Mouse (Mus musculus) central nervous system, embryonic 14 days (tissue): ENCODE results near the gene Carnmt1. TPM values are rescaled to one million over a fixed set of nuclear protein-coding genes. Genes with fewer than 3 reads are reported as not detected.

Source experiments
- polyA plus RNA-seq: library from polyadenylated mRNA; depleted of rRNA; stranded (reverse); fragments of >200 nt; gene quantifications from 2 replicates; pipeline ENCODE4 v1.2.3, GENCODE M21; 2012; rRNA removed

Carnmt1 gene
- 10.1 and 12.2 TPM in 2 replicates for polyA plus RNA-seq

GRCm38 (mm10) chr19:18670608-18671007 is at the start of gene Carnmt1:
Carnmt1 (plus strand) TSS chr19:18670764.

GRCm38 (mm10) chr19:18631644-18632219 is 38.8 kb upstream of the Carnmt1 start, which contains the start of the genes Ostf1 and Nmrk1:
Ostf1 (minus strand) TSS chr19:18631823.
Nmrk1 (plus strand) TSS chr19:18631950.

GRCm38 (mm10) chr19:18712866-18713300 is 42.3 kb downstream of the Carnmt1 start, which contains the start of gene D030056L22Rik:
D030056L22Rik (plus strand) TSS chr19:18713193.

GRCm38 (mm10) chr19:18749598-18750339 is 79.2 kb downstream of the Carnmt1 start, which contains the start of gene Trpm6:
Trpm6 (plus strand) TSS chr19:18749983.

Other genes with a start within 250 kb of the Carnmt1 start
- gene Ostf1, start 38.9 kb upstream of the Carnmt1 start, polyA plus RNA-seq = 22.4 and 28.1 TPM in 2 replicates
- 4.4 and 8.3 TPM in 2 replicates for gene Nmrk1, start 38.8 kb upstream of the Carnmt1 start, polyA plus RNA-seq
- 43.0 and 54.8 TPM in 2 replicates for gene D030056L22Rik, start 42.4 kb downstream of the Carnmt1 start, polyA plus RNA-seq
- 0.27 and 0.33 TPM in 2 replicates for gene Trpm6, start 79.2 kb downstream of the Carnmt1 start, polyA plus RNA-seq